Mouse (Mus musculus) lung, embryonic 16.5 days (tissue): ENCODE data around the gene Cdc7. TPM values are rescaled to one million over a fixed set of nuclear protein-coding genes. Genes with fewer than 3 reads are reported as not detected.

Experiments used
- ATAC-seq: fragments of 200-750 bp; cut with Nextera tagmentation; 2 replicates; pipeline ENCODE4 v1.8.0; 2017; ENCODE audit warnings: low read depth, mild to moderate bottlenecking, moderate library complexity
- H3K27ac ChIP-seq: fragments of 300-500 bp; sonication (generic); 2 replicates; pipeline ENCODE4 v1.5.1; 2014; ENCODE audit warnings: mild to moderate bottlenecking, control low read depth, low read length
- H3K27me3 ChIP-seq: fragments of 300-500 bp; sonication (generic); 2 replicates; pipeline ENCODE4 v1.6.1; 2014; ENCODE audit warnings: low read depth, low read length, mixed read lengths; ENCODE audit not compliant: control insufficient read depth, insufficient read depth
- H3K36me3 ChIP-seq: fragments of 300-500 bp; sonication (generic); 2 replicates; pipeline ENCODE4 v1.6.1; 2014; ENCODE audit warnings: low read length; ENCODE audit not compliant: control insufficient read depth, insufficient read depth
- H3K4me1 ChIP-seq: fragments of 300-500 bp; sonication (generic); replicated peaks from 2 replicates; pipeline ENCODE4 v1.6.1; 2014; ENCODE audit warnings: low read length, mixed read lengths; ENCODE audit not compliant: control insufficient read depth, insufficient read depth
- H3K4me2 ChIP-seq: fragments of 300-500 bp; sonication (generic); 2 replicates; pipeline ENCODE4 v1.6.1; 2014; ENCODE audit warnings: low read depth, low read length, control low read depth
- H3K4me3 ChIP-seq: fragments of 300-500 bp; sonication (generic); 2 replicates; pipeline ENCODE4 v1.5.1; 2014; ENCODE audit warnings: mild to moderate bottlenecking, low read length, control low read depth
- H3K9ac ChIP-seq: fragments of 300-500 bp; sonication (generic); 2 replicates; pipeline ENCODE4 v1.6.1; 2014; ENCODE audit warnings: low read length, control low read depth
- H3K9me3 ChIP-seq: fragments of 300-500 bp; sonication (generic); 2 replicates; pipeline ENCODE4 v1.6.1; 2016; ENCODE audit warnings: low read length; ENCODE audit not compliant: control insufficient read depth
- whole genome bisulfite sequencing: fragments of 180-500 bp; shearing (Covaris S2); extraction: QIAGEN DNeasy Blood & Tissue Kit; methylation state at CpG from one replicate; pipeline ENCODE4 v1.1.7; 2014; 5-methylcytosine and 5-hydroxymethylcytosine counted together
- polyA plus RNA-seq: library from polyadenylated mRNA; unstranded; fragments of >200 nt; fragmentation: Nextera tagmentation; extraction: Ambion mirVana; gene quantifications from 2 replicates; pipeline ENCODE4 v1.2.1, GENCODE M21; 2015

The Cdc7 gene
- polyA plus RNA-seq, 1 experiment from 2014 or later: 46.6 TPM

DNA sequence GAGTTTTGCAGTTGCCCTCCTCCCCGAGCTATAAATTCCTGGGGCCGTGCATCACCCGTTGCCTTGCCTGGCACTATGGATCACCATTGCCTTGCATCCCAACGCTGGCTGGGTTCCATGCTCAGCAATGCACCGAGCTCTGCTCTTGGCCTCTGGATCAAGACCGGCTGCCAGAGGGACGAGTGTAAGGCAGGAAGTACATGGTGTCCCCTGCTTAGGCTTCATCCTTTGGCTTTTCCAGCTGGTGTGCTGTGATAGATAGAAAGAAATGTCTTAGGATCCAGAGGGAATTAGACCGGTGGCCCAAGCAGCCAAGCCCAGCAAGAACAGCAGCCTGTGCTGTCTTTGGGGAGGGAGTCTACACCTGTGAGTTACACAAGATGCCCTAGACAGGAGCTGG, 61.7 kb downstream of the Cdc7 start:
- Histone ChIP-seq H3K9me3 (no peaks in the 10 kb centered on the region), H3K27me3 (no peaks in the 10 kb centered on the region), H3K27ac (peak overlapping the region; percentile 55), H3K36me3 (no peaks in the 10 kb centered on the region), H3K4me1 (peaks cover 27% of the 10 kb centered on the region), H3K4me2 (no peak overlapping the region), H3K9ac (no peak overlapping the region), H3K4me3 (no peak overlapping the region)
- ATAC-seq: peak; percentile 64
- 52% methylated on average over 8 of the region's 8 CpGs for WGBS

GRCm38 (mm10) chr5:107027616-107028015, 63.5 kb downstream of the Cdc7 start:
- H3K9ac ChIP-seq: no peak overlapping the region
- 88% methylated on average over 6 of the region's 6 CpGs for WGBS
- H3K36me3 ChIP-seq: no peaks in the 10 kb centered on the region
- H3K4me1 ChIP-seq: peaks cover 27% of the 10 kb centered on the region
- H3K27me3 ChIP-seq: no peaks in the 10 kb centered on the region
- no peaks in the 10 kb centered on the region for H3K9me3 ChIP-seq
- no peak overlapping the region for H3K4me2 ChIP-seq
- no peak overlapping the region for H3K27ac ChIP-seq
- ATAC-seq: no peak
- H3K4me3 ChIP-seq: no peak overlapping the region

DNA sequence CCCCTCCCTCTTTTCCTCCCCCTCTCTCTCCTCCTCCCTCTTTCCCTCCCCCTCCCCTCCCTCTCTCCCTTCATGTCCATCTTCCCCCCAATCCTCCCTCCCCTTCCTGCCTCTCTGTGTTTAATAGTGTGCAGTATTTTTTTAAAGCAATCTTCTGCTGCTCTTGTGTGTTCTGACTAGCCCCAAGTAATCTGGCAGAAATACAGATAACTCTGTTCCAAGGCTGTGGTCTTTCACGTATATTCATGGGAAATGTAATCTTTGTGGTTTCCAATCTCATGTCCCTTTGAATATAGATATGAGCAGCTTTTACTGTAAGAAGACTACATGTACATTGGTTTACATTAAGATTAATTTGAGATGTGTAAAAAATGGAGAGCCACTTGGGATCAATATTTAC, 64.4 kb downstream of the Cdc7 start:
- Histone ChIP-seq H3K4me3 (no peak overlapping the region), H3K9ac (no peak overlapping the region), H3K4me2 (no peak overlapping the region), H3K27ac (peak overlapping the region; percentile 39), H3K4me1 (peaks cover 27% of the 10 kb centered on the region), H3K9me3 (no peaks in the 10 kb centered on the region), H3K36me3 (no peaks in the 10 kb centered on the region), H3K27me3 (no peaks in the 10 kb centered on the region)
- 9% methylated on average over 1 of the region's 1 CpGs for WGBS
- ATAC-seq: peak; percentile 54

DNA sequence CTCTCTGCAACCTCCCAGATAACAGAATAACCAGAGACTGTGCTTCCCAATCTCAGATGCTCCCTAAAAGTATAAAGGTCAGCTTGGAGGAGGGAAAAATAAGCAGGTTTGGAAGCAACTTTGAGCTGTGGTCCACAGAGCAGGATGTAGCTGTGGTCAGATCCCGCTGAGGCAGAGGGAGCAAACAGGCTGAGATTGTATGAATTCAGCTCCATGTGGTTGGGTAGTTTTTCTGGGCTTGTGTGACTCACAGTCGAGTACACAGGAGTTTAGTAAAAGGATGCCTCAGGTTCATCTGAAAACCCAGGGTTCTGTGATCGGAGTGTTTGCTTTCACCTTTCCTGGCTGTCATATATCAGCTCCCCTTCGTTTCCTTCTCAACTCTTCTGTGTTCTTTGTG, 65.7 kb downstream of the Cdc7 start:
- Histone ChIP-seq H3K36me3 (no peaks in the 10 kb centered on the region), H3K4me3 (no peak overlapping the region), H3K4me2 (no peak overlapping the region), H3K27me3 (no peaks in the 10 kb centered on the region), H3K9ac (no peak overlapping the region; the same call in 1 of the 2 replicates), H3K27ac (0 out of 2 replicates have a peak overlapping the region, but pooled peaks have one; percentile 21), H3K4me1 (peaks cover 19% of the 10 kb centered on the region), H3K9me3 (no peaks in the 10 kb centered on the region)
- WGBS: 46% methylated on average over 4 of the region's 4 CpGs
- ATAC-seq: no peak

- H3K27ac ChIP-seq: no peak overlapping the region
- WGBS: 92% methylated on average over 10 of the region's 10 CpGs
- no peak for ATAC-seq
- no peak overlapping the region for H3K4me3 ChIP-seq
- H3K27me3 ChIP-seq: no peaks in the 10 kb centered on the region
- H3K36me3 ChIP-seq: no peaks in the 10 kb centered on the region
- peaks cover 23% of the 10 kb centered on the region for H3K4me1 ChIP-seq
- H3K9ac ChIP-seq: no peak overlapping the region
- no peaks in the 10 kb centered on the region for H3K9me3 ChIP-seq
- H3K4me2 ChIP-seq: no peak overlapping the region
These were observed 66.7 kb downstream of the Cdc7 start for GRCm38 (mm10) chr5:107030821-107031220.

Other genes starting within 250 kb of the Cdc7 start
- gene Hfm1, start 38.0 kb upstream of the Cdc7 start, polyA plus RNA-seq: 0.30 and 0.59 TPM in 2 replicates